Mouse (Mus musculus): ENCODE measurements at regions not wholly inside any gene's neighbourhood (a gene's known extent, or its start where the extent isn't known, plus 50 kb on each side); places are given as distances from the start of the nearest gene placed in this dataset.

DNA sequence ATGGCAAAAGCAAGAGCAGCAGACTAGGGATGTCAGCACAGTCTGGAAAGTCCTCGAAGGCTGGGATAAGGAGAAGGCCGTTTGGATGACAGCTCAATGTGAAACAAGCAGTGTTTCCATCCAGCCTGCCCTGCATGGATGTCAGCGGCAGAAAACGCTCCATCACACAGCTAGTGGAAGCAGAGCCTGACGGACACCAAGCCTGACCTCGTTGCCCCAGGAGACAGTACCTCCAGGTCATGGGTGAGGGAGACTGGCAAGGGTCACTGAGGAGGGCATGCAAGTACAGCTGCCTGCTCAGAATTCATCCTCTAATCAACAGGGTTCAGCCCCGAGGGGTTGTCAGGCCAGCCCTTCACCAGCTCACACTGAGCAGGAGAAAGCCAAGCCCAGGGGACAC lies 442.9 kb upstream of the Gm10295 start:
- H3K27ac ChIP-seq, result no peak overlapping the region
- no peak overlapping the region for H3K4me3 ChIP-seq (ENCODE audit: insufficient read depth in 1 of 2, low read depth in 2 of 2, low read length in 2 of 2)
- H3K27me3 ChIP-seq (ENCODE audit: control insufficient read depth, insufficient read depth, low read length), result no peaks in the 10 kb centered on the region
- H3K4me1 ChIP-seq (replicated peaks; ENCODE audit: control insufficient read depth in 2 of 2, insufficient read depth in 2 of 2, low read length in 1 of 2), result no peaks in the 10 kb centered on the region
- no peak overlapping the region for H3K4me2 ChIP-seq (ENCODE audit: low read depth)
- no peaks in the 10 kb centered on the region for H3K36me3 ChIP-seq (replicated peaks; ENCODE audit: control insufficient read depth, insufficient read depth, low read depth)
- TF ChIP-seq EP300 (IDR thresholded peaks at IDR 0.05; ENCODE audit: low read depth) (no peak), CTCF (IDR thresholded peaks at IDR 0.05; ENCODE audit: low read depth) (no peak)
- ATAC-seq (ENCODE audit: insufficient read depth), result no peak
- H3K9me3 ChIP-seq (ENCODE audit: control insufficient read depth, low read length), result no peaks in the 10 kb centered on the region
- 55% methylated on average over 7 of the region's 7 CpGs for WGBS (ENCODE audit: insufficient replicate concordance)
- DNase-seq (ENCODE audit: low read depth in 3 of 3, low spot score in 3 of 3), result no peak
- H3K9ac ChIP-seq (replicated peaks), result no peak overlapping the region

DNA sequence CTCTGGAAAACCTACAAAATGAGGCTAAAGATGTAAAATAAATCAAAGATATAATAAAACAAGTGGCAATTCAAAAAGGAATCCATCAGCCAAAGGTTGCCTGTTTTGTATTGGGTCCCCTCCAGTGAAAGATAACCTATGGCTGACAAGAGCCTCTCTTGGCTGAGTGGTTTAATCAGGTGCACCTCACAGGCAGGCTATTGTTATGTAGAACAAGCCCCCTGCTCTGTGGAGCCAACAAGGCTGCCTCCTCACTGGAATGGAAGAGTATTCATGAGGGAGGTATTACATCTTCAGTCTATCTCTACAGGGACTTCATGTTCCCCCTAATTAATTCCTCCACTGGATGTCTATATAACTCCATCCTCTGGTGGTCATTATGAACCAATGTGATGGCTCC lies 437.1 kb upstream of the Gm10295 start:
- H3K27ac ChIP-seq, result no peak overlapping the region
- DNase-seq (ENCODE audit: low read depth in 3 of 3, low spot score in 3 of 3), result no peak
- no peak for TF ChIP-seq EP300 (IDR thresholded peaks at IDR 0.05; ENCODE audit: low read depth)
- TF ChIP-seq CTCF (IDR thresholded peaks at IDR 0.05; ENCODE audit: low read depth), result no peak
- H3K36me3 ChIP-seq (replicated peaks; ENCODE audit: control insufficient read depth, insufficient read depth, low read depth), result no peaks in the 10 kb centered on the region
- no peaks in the 10 kb centered on the region for H3K9me3 ChIP-seq (ENCODE audit: control insufficient read depth, low read length)
- H3K27me3 ChIP-seq (ENCODE audit: control insufficient read depth, insufficient read depth, low read length), result no peaks in the 10 kb centered on the region
- H3K4me3 ChIP-seq (ENCODE audit: insufficient read depth in 1 of 2, low read depth in 2 of 2, low read length in 2 of 2), result no peak overlapping the region
- no peaks in the 10 kb centered on the region for H3K4me1 ChIP-seq (replicated peaks; ENCODE audit: control insufficient read depth in 2 of 2, insufficient read depth in 2 of 2, low read length in 1 of 2)
- no peak overlapping the region for H3K9ac ChIP-seq (replicated peaks)
- no peak overlapping the region for H3K4me2 ChIP-seq (ENCODE audit: low read depth)
- ATAC-seq (ENCODE audit: insufficient read depth), result no peak

DNA sequence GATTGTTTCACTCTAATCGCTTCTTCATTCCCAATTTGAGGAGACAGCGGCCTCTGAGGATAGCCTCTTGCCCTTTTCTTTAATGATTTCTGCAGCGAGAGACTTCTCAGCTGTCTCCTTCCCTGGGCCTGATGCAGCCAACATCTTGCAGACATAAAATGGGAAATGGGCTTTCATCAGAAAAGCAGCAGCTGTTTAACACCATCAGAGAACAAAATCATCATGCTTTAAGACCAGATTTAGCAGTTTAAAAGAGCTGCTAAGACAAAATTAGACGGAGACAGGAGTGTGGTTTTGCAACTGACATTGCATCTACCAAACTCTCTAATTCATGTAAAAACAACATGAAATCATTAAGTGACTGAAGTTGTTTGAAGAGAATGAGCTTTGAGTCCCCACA lies 431.2 kb upstream of the Gm10295 start:
- Histone ChIP-seq H3K36me3 (replicated peaks; ENCODE audit: control insufficient read depth, insufficient read depth, low read depth) (no peaks in the 10 kb centered on the region), H3K27ac (no peak overlapping the region), H3K27me3 (ENCODE audit: control insufficient read depth, insufficient read depth, low read length) (no peaks in the 10 kb centered on the region), H3K4me2 (ENCODE audit: low read depth) (no peak overlapping the region), H3K9me3 (ENCODE audit: control insufficient read depth, low read length) (no peaks in the 10 kb centered on the region), H3K4me3 (ENCODE audit: insufficient read depth in 1 of 2, low read depth in 2 of 2, low read length in 2 of 2) (no peak overlapping the region), H3K9ac (replicated peaks) (no peak overlapping the region), H3K4me1 (replicated peaks; ENCODE audit: control insufficient read depth in 2 of 2, insufficient read depth in 2 of 2, low read length in 1 of 2) (no peaks in the 10 kb centered on the region)
- DNase-seq (ENCODE audit: low read depth in 3 of 3, low spot score in 3 of 3), result no peak
- WGBS (ENCODE audit: insufficient replicate concordance), result 65% methylated on average over 4 of the region's 4 CpGs
- TF ChIP-seq EP300 (IDR thresholded peaks at IDR 0.05; ENCODE audit: low read depth), result no peak
- no peak for TF ChIP-seq CTCF (IDR thresholded peaks at IDR 0.05; ENCODE audit: low read depth)
- ATAC-seq (ENCODE audit: insufficient read depth), result no peak

DNA sequence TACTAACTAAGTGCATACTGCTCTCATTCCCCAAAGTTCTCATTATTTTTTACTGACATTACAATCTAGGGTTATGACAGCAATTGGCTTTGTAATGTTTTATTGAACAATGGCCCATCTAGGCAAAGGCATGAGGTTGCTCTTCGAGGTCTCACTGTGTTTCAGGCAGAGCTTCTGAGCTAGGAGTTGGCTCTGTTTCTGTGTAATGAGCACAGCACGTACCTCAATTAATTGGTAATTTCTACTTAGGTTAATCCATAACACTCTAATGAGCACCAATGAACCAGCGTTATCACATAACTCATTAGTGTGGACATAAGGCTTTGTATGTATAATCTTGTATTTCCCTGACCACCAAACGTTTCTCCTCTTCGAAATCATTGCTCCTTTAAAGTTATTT lies 398.6 kb upstream of the Gm10295 start:
- DNase-seq (ENCODE audit: low read depth in 3 of 3, low spot score in 3 of 3) (no peak), ATAC-seq (ENCODE audit: insufficient read depth) (no peak)
- Histone ChIP-seq H3K27me3 (ENCODE audit: control insufficient read depth, insufficient read depth, low read length) (no peaks in the 10 kb centered on the region), H3K9me3 (ENCODE audit: control insufficient read depth, low read length) (no peaks in the 10 kb centered on the region), H3K4me2 (ENCODE audit: low read depth) (no peak overlapping the region), H3K9ac (replicated peaks) (no peak overlapping the region), H3K4me1 (replicated peaks; ENCODE audit: control insufficient read depth in 2 of 2, insufficient read depth in 2 of 2, low read length in 1 of 2) (no peaks in the 10 kb centered on the region), H3K27ac (no peak overlapping the region), H3K4me3 (ENCODE audit: insufficient read depth in 1 of 2, low read depth in 2 of 2, low read length in 2 of 2) (no peak overlapping the region), H3K36me3 (replicated peaks; ENCODE audit: control insufficient read depth, insufficient read depth, low read depth) (no peaks in the 10 kb centered on the region)
- WGBS (ENCODE audit: insufficient replicate concordance), result 56% methylated on average over 5 of the region's 5 CpGs
- TF ChIP-seq CTCF (IDR thresholded peaks at IDR 0.05; ENCODE audit: low read depth), result no peak
- no peak for TF ChIP-seq EP300 (IDR thresholded peaks at IDR 0.05; ENCODE audit: low read depth)

DNA sequence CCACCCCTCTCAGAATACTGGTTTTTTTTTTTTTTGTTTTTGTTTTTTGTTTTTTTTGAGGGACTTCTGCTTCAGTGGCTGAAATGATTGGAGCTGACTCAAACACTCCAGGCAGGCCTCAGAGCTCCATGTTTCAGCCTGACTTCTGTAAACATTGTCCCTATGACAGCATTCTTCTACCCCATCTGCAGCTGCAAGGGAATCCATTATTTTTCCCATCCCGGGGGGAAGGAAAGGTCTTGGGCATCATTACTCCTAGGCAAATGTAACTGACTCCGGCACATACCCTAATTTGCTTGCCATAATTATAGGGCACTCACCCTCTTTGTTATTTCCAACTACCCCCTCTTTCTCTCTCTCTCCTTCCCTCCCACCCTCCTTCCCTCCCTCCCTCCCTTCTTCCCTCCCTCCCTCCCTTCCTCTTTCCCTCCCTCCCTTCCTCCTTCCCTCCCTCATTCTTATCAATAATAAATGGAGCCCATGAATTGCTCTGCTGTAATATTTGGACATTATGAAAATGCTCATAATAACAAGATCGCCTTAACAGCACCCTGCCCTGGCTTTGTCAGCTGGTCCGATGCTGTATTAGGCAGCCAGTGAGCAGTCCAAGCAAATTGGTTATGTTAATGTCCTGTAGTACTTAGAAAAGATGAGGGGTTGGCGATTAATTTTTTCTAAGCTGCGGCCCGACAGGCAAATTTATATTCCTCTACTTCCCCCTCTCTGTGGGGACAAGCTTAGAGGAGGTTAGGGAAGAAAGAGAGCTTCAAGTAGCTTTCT lies 395.0 kb upstream of the Gm10295 start:
- Histone ChIP-seq H3K27me3 (ENCODE audit: control insufficient read depth, insufficient read depth, low read length) (no peaks in the 10 kb centered on the region), H3K4me2 (ENCODE audit: low read depth) (no peak overlapping the region), H3K4me3 (ENCODE audit: insufficient read depth in 1 of 2, low read depth in 2 of 2, low read length in 2 of 2) (no peak overlapping the region), H3K4me1 (replicated peaks; ENCODE audit: control insufficient read depth in 2 of 2, insufficient read depth in 2 of 2, low read length in 1 of 2) (no peaks in the 10 kb centered on the region), H3K9me3 (ENCODE audit: control insufficient read depth, low read length) (no peaks in the 10 kb centered on the region), H3K36me3 (replicated peaks; ENCODE audit: control insufficient read depth, insufficient read depth, low read depth) (no peaks in the 10 kb centered on the region), H3K9ac (replicated peaks) (no peak overlapping the region), H3K27ac (no peak overlapping the region)
- DNase-seq (ENCODE audit: low read depth in 3 of 3, low spot score in 3 of 3) (no peak), ATAC-seq (ENCODE audit: insufficient read depth) (no peak)
- TF ChIP-seq EP300 (IDR thresholded peaks at IDR 0.05; ENCODE audit: low read depth) (no peak), CTCF (IDR thresholded peaks at IDR 0.05; ENCODE audit: low read depth) (no peak)
- WGBS (ENCODE audit: insufficient replicate concordance), result 59% methylated on average over 7 of the region's 7 CpGs
